Mouse (Mus musculus) left cerebral cortex, adult 8-10 months (tissue): Measurements from ENCODE around the gene Hoxd9. TPM values are rescaled to one million over a fixed set of nuclear protein-coding genes. Genes with fewer than 3 reads are reported as not detected.

Source experiments
- DNase-seq, 2 experiments: peaks; one replicate each; pipeline ENCODE4 v3.0.0; 2022; ENCODE audit warnings: low spot score in 2 of 2
- microRNA-seq, 2 experiments: library from miRNA; unstranded; fragments of <30 nt; microRNA quantifications; one replicate each; pipeline ENCODE4 v1.2.0; 2022
- total RNA-seq, 4 experiments: library from RNA; stranded (reverse); gene quantifications; 2 replicates each; pipeline ENCODE4 v1.2.4; 2022

The Hoxd9 gene
- total RNA-seq, 4 experiments from 2014 or later: not detected

DNA sequence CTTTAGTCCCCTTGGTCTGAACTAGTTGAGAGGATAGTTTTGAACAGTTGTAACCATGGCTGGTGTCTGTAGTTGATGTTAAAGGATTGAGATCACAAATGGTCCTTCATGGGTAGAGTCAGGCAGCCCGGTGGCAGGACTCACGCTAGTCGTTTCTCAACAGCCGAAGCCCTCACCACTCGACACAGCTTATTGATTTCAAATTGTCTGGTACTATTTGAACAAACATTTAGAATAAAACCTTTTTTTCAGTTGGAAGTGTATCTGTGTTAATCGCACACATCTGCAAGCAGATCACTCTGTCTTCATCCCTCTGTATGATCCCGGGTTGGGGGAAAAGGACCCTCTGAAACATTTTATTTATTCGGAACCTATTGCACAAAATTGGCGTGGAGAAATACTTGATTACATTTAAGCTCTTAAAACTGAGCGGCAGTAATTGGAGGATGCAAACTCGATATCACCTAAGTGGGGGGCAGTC lies 50.2 kb downstream of the Hoxd9 start:
- DNase-seq: no peak

DNA sequence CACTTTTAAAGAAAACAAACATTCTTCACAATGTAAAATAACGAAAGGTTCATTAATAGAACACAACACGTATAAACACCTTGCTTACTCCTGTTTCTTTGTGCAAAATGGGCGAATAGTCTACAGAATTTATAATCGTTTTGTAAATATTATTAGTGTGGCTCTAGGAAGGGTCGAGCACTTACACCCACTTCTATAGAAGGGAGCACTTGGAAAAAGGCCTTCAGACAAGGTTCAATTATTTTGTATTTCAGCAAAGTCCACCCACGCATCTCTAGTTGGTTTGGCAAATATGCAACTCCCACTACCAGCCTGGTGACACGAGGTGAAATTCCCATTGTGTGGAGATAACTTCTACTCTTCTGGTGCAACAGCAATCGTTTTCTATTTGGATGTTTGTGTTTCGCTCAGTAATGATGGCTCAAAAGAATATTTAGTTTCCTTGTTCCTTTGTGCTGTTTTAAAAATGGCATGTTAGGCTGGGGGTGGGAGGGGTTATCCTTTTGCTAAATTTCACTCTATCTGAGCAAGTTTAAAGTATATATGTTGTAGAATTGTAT lies 51.0 kb downstream of the Hoxd9 start:
- DNase-seq: no peak

- DNase-seq: no peak
Observed at GRCm38 (mm10) chr2:74749337-74750121, 52.0 kb downstream of the Hoxd9 start.

Small RNA genes lying within 50 kb of the gene (microRNA-seq; reads per million reads assigned to microRNA genes)
- gene Gm44463: 0 reads per million in 2 experiments
- gene Mir10b: 22.3 to 43.5 reads per million in 2 experiments

Other genes starting within 250 kb of the Hoxd9 start
- 10 to 100 TPM; 61.4 to 65.7 (median 63.9) TPM for gene Lnpk, start 118.3 kb upstream of the Hoxd9 start, total RNA-seq
- not detected for gene Evx2, start 38.2 kb upstream of the Hoxd9 start, total RNA-seq
- not detected for gene Hoxd13, start 29.4 kb upstream of the Hoxd9 start, total RNA-seq
- gene Hoxd12, start 22.7 kb upstream of the Hoxd9 start, total RNA-seq: not detected
- gene Hoxd11, start 18.2 kb upstream of the Hoxd9 start, total RNA-seq: not detected
- not detected for gene Hoxd10, start 5.8 kb upstream of the Hoxd9 start, total RNA-seq
- not detected for gene Hoxd8, start 6.9 kb downstream of the Hoxd9 start, total RNA-seq
- not detected for gene Hoxd3, start 14.2 kb downstream of the Hoxd9 start, total RNA-seq
- not detected for gene Hoxd4, start 14.2 kb downstream of the Hoxd9 start, total RNA-seq
- not detected for gene Gm28230, start 29.0 kb downstream of the Hoxd9 start, total RNA-seq
- under 1 TPM in 2 of 4 experiments, not detected in 2; 0.18 to 0.19 TPM for gene Hoxd1, start 65.3 kb downstream of the Hoxd9 start, total RNA-seq
- gene Mtx2, start 128.1 kb downstream of the Hoxd9 start, total RNA-seq: 10 to 100 TPM; 37.7 to 46.0 (median 41.5) TPM